Mouse (Mus musculus): Measurements from ENCODE around the gene Asdurf.

GRCm38 (mm10) chr1:53321662-53322344, 30.6 kb downstream of the Asdurf start:
- TF ChIP-seq CTCF (IDR thresholded peaks at IDR 0.05; ENCODE audit: low read depth, low read length) (no peak), POLR2AphosphoS5 (IDR thresholded peaks at IDR 0.05; ENCODE audit: insufficient replicate concordance, low read depth, low read length) (no peak), GATA1 (IDR thresholded peaks at IDR 0.05; ENCODE audit: borderline replicate concordance, low read length) (no peak)

Data from G1E (cell line).